Mouse (Mus musculus) kidney, postnatal 10 days (tissue): ENCODE measurements around the gene Sh3gl2.

Source experiments
- DNase-seq: peaks from one replicate; pipeline ENCODE4 v3.0.0; 2021; ENCODE audit warnings: mixed read lengths

The Sh3gl2 gene

DNA sequence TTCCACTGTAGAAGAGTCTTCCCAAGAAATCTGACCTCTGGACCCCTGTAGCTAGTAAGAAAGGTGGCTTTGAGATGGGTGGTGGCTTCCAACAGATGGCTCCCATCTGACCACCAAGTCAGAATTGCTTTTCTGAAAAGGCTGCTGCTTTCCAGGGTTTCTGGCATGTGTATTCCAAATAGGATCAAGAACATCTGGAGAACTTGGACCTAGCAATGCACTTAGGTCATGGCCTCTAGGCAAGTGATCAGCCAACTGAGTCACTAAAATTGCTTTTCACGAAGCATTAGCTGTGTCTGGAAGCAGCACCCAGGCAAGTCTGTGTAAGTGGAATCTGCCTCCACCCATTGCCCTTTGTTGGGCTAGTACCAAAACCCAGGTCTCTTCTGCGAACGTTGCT lies 414.3 kb downstream of the Sh3gl2 start:
- DNase-seq: peak; percentile 6

DNA sequence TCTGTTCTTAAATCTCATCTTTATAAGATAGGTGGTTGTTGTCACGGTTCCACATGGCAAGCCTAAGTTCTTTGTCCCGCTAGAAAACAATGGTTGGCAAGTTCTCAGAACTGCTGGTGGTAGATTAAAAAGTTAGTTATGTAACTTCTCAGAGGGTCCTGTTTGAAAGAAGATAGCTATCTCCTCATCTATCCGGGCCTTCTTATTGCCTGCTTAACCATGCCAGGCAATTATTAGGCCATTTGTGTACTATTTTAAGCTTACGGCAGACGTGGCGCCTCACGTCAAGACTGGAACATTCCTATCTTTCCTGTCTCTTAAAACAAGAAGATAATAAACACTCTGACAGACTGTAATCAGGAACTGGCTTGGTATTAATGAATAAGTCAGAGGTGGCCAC lies 424.5 kb downstream of the Sh3gl2 start:
- DNase-seq: no peak

DNA sequence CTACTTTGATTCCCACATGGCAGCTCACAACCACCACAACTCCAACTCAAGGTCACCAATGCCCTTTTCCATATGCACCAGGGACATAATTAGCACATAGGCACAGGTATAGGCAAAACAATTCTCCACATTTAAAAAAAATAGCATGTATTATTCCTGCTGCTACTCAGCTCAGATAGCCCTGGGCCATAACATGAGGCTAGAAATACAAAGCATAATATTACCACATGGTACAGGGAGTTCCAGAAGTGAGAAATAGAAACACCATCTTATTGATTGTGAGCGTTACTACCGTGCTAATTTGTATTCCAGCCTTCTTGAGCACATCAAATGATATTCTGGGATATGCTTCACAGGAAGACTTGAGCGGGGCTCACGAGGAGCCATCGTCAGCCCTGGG lies 464.3 kb downstream of the Sh3gl2 start:
- DNase-seq: no peak

DNA sequence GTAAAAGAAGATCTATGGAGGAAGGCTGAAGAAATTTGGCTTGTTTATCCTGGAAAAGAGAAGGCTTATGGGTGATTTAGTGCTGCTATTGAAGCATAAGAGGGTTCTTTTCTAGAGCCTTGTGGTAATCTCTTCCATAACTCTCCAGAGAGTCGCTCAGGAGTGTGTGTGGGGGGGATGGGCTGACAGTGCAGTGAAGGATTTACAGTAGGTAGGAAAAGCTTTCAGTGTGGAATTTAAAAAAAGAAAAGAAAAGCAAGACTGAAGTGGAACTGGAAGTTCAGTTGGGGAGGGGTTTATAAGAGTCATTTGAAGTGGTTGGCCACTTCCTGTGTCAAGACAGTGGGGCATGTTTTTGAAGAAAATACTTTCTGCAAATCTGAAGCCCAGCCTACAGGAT lies 464.8 kb downstream of the Sh3gl2 start:
- DNase-seq: no peak

- DNase-seq: peak; percentile 17
Measured at GRCm38 (mm10) chr4:85672290-85672689, 467.4 kb downstream of the Sh3gl2 start.

DNA sequence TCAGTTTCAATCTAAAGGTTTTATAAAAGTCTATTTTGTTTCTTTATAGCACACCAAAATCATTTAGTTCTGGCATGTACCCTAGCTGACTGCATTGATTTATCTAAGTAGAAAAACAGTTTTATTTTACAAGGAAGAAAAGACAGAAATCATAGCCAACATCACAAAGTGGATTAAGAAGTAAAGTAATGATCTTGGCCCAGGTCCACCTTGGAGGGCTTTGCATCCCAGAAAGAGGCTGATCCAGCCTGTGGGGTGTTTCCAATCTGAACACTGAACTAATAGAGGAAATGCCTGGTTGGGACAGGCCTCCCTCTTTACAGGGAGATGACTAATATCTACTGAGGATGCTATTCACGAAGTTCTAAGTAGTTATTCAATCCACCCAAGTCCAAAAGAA lies 472.7 kb downstream of the Sh3gl2 start:
- peak; percentile 22 for DNase-seq

DNA sequence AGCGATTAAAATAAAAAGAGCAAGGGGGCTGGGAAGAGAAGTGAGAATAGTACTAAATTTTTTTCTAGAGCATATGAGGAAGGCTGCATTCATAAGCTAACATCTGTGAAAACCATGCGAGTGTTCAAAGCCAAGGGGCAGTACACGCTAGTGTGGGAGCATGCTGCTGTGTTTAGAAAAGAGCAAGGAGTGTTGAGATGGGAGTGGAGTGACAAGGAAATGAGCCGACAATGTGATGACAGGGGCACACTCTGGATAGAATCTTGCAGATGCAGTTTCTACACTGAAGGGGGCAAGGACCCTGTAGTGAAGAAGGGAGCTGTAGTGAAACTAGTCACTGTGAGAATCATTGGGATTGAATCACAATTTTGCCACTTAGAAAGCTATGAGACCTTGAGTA lies 481.2 kb downstream of the Sh3gl2 start:
- no peak for DNase-seq
